Mouse (Mus musculus): ENCODE measurements at regions not wholly inside any gene's neighbourhood (a gene's known extent, or its start where the extent isn't known, plus 50 kb on each side); places are given as distances from the start of the nearest gene placed in this dataset.

GRCm38 (mm10) chr2:137974651-137975050, 281.7 kb upstream of the Btbd3 start:
- DNase-seq (ENCODE audit: low read depth, low spot score), result no peak

- peak; percentile 3 for DNase-seq (ENCODE audit: low read depth, low spot score)
Measured at GRCm38 (mm10) chr2:137969156-137969555, 287.2 kb upstream of the Btbd3 start.

GRCm38 (mm10) chr2:137966460-137967076, 289.8 kb upstream of the Btbd3 start:
- no peak for DNase-seq (ENCODE audit: low read depth, low spot score)

GRCm38 (mm10) chr2:137954830-137955229, 301.5 kb upstream of the Btbd3 start:
- no peak for DNase-seq (ENCODE audit: low read depth, low spot score)

GRCm38 (mm10) chr2:137953144-137953543, 303.2 kb upstream of the Btbd3 start:
- no peak for DNase-seq (ENCODE audit: low read depth, low spot score)

GRCm38 (mm10) chr2:137951942-137952341, 304.4 kb upstream of the Btbd3 start:
- DNase-seq (ENCODE audit: low read depth, low spot score), result no peak

GRCm38 (mm10) chr2:137950931-137951330, 305.4 kb upstream of the Btbd3 start:
- DNase-seq (ENCODE audit: low read depth, low spot score), result no peak

GRCm38 (mm10) chr2:137942753-137943152, 313.6 kb upstream of the Btbd3 start:
- peak; percentile 68 for DNase-seq (ENCODE audit: low read depth, low spot score)

GRCm38 (mm10) chr2:137939591-137939990, 316.8 kb upstream of the Btbd3 start:
- DNase-seq (ENCODE audit: low read depth, low spot score), result no peak

- DNase-seq (ENCODE audit: low read depth, low spot score), result no peak
Measured at GRCm38 (mm10) chr2:137938831-137939480, 317.4 kb upstream of the Btbd3 start.

- DNase-seq (ENCODE audit: low read depth, low spot score), result no peak
Measured at GRCm38 (mm10) chr2:137936613-137937012, 319.8 kb upstream of the Btbd3 start.

- DNase-seq (ENCODE audit: low read depth, low spot score), result no peak
Measured at GRCm38 (mm10) chr2:137932931-137933330, 323.4 kb upstream of the Btbd3 start.

GRCm38 (mm10) chr2:137932488-137932887, 323.9 kb upstream of the Btbd3 start:
- DNase-seq (ENCODE audit: low read depth, low spot score), result no peak

GRCm38 (mm10) chr2:137925488-137925887, 330.9 kb upstream of the Btbd3 start:
- no peak for DNase-seq (ENCODE audit: low read depth, low spot score)

- DNase-seq (ENCODE audit: low read depth, low spot score), result no peak
Measured at GRCm38 (mm10) chr2:137924576-137924975, 331.8 kb upstream of the Btbd3 start.

GRCm38 (mm10) chr2:137898425-137898824, 357.9 kb upstream of the Btbd3 start:
- no peak for DNase-seq (ENCODE audit: low read depth, low spot score)

GRCm38 (mm10) chr2:137880211-137881031, 375.9 kb upstream of the Btbd3 start:
- no peak for DNase-seq (ENCODE audit: low read depth, low spot score)

GRCm38 (mm10) chr2:137869676-137870075, 386.7 kb upstream of the Btbd3 start:
- DNase-seq (ENCODE audit: low read depth, low spot score), result no peak

- no peak for DNase-seq (ENCODE audit: low read depth, low spot score)
Measured at GRCm38 (mm10) chr2:137854494-137854893, 401.9 kb upstream of the Btbd3 start.

GRCm38 (mm10) chr2:137853399-137854259, 402.7 kb upstream of the Btbd3 start:
- DNase-seq (ENCODE audit: low read depth, low spot score), result no peak

- DNase-seq (ENCODE audit: low read depth, low spot score), result no peak
Measured at GRCm38 (mm10) chr2:137847901-137848300, 408.5 kb upstream of the Btbd3 start.

All from ES-CJ7 (cell line).